8 mouse cellular contexts compared by ENCODE assay signal in the genomic region with DNA sequence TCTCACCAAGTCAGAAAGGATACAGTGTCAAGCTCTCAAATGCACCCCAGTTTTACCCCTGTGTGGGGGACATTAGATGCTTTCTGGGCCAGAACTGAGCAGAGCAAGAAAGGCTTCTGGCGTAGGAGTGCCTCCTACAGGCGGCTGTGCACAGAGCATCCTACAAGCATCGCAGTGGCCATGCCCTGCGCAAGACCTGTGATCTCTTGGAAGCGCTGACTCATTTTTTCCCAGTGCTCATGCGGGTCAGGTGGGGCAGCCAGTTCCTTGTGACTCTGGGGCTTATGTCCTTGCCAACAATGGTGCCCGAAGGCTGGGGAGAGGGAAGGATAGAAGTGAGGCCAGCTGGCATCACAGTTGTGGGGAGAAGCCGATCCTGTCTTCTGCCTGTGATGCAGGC. TPM values are rescaled to one million over a fixed set of nuclear protein-coding genes. Genes with fewer than 3 reads are reported as not detected.
DNase-seq lines count a peak whose midpoint lies in the region; ATAC-seq and TF ChIP-seq lines count a peak whose summit lies in the region.
"Had no signal": no experiment of that assay in that cellular context is flagged by ENCODE, and none has a peak within 500 bp of the region (broad histone marks: within the 10 kb centered on the region; RNA-seq: fewer than 3 reads in every experiment).

No protein-coding gene starts in this region.

- no peak for TF ChIP-seq POLR2A in CH12.LX (IDR thresholded peaks at IDR 0.05; ENCODE audit: low read depth, low read length)

- H3K9me3 ChIP-seq in CH12.LX (replicated peaks; ENCODE audit: low read length), result no peaks in the 10 kb centered on the region
- H3K9me3 ChIP-seq: megakaryocyte, embryonic 14.5 days had no signal

- TF ChIP-seq RAD21 in CH12.LX (IDR thresholded peaks at IDR 0.05; ENCODE audit: low read depth, low read length), result peak; percentile 85

- H3K79me2 ChIP-seq in CH12.LX (replicated peaks; ENCODE audit: control insufficient read depth, extremely low read depth, insufficient read depth, poor library complexity, severe bottlenecking), result no peaks in the 10 kb centered on the region

- peak; percentile 59; the same call in 1 of the 2 replicates for ATAC-seq in common myeloid progenitor, adult 5-6 weeks (replicated peaks; ENCODE audit: low read depth, poor library complexity, severe bottlenecking)

- H3K4me3 ChIP-seq in CH12.LX (replicated peaks in 1 of 3; ENCODE audit: low read depth in 2 of 3, low read length in 2 of 3, poor library complexity in 1 of 3), result no peak overlapping the region
- H3K4me3 ChIP-seq: megakaryocyte, embryonic 14.5 days had no signal

- H3K27me3 ChIP-seq in CH12.LX (replicated peaks), result no peaks in the 10 kb centered on the region

- TF ChIP-seq EP300 in CH12.LX (IDR thresholded peaks at IDR 0.05; ENCODE audit: low read length), result 0 out of 2 replicates have a peak, but pooled peaks have one; percentile 15

- H3K9ac ChIP-seq in CH12.LX (ENCODE audit: insufficient read depth, low read depth), result no peak overlapping the region

- peak; percentile 50 for DNase-seq in left cerebral cortex, postnatal 4 days
- DNase-seq in left cerebral cortex, adult 8-10 months (ENCODE audit: low spot score in 2 of 2), result no peak
- DNase-seq in CH12.LX (ENCODE audit: extremely low read depth), result peak; percentile 86
- peak; percentile 80 to 89 for DNase-seq in adrenal gland, adult (ENCODE audit: inconsistent age in 2 of 2, low spot score in 1 of 2)
- peak; percentile 24 for DNase-seq in lung, postnatal 25 days (ENCODE audit: low spot score)
- no peak for DNase-seq in frontal cortex, postnatal 14 days (ENCODE audit: low spot score in 2 of 2)

- H3K4me1 ChIP-seq in CH12.LX (ENCODE audit: control insufficient read depth in 1 of 2, insufficient read depth in 2 of 2), result peaks cover 0 to 13% of the 10 kb centered on the region in 2 experiments; a peak in 2 of 4 replicates

- H3K36me3 ChIP-seq in CH12.LX (replicated peaks in 1 of 2; ENCODE audit: control insufficient read depth in 1 of 2, insufficient read depth in 1 of 2, low read length in 1 of 2), result no peaks in the 10 kb centered on the region

- dilution Hi-C loops in CH12.LX (cut with MboI; ENCODE audit: extremely low pct_ligation_motif_present, extremely low pct_unique_long_range_greater_than_20kb, low sequenced_read_pairs), result no loop called here

- in situ Hi-C loops in CH12.LX (cut with MboI; ENCODE audit: low pct_ligation_motif_present, low pct_unique_long_range_greater_than_20kb, low sequenced_read_pairs), result no loop called here

- no peak overlapping the region for H3K4me2 ChIP-seq in CH12.LX (ENCODE audit: insufficient read depth, low read depth, poor library complexity, severe bottlenecking)

- H3K27ac ChIP-seq in CH12.LX (ENCODE audit: insufficient read depth, low read depth), result no peak overlapping the region

- TF ChIP-seq CTCF in CH12.LX (conservative IDR thresholded peaks at IDR 0.05 in 1 of 2, IDR thresholded peaks at IDR 0.05 in 1 of 2; ENCODE audit: low read depth in 2 of 2, low read length in 2 of 2), result peak; percentile 72 to 90

- intact Hi-C loops in left cerebral cortex, postnatal 4 days (cut with DNase I), result loop anchor here (5.0 to 10.0 kb wide), 3 partner anchors 138 to 1249 kb away; no protein-coding TSS in a partner anchor

TF ChIP-seq in CH12.LX, 34 proteins besides CTCF, POLR2A, EP300 and RAD21:
- TF ChIP-seq USF1 (IDR thresholded peaks at IDR 0.05; ENCODE audit: low read depth, low read length) (no peak; the same call in 1 of the 2 replicates), NRF1 (IDR thresholded peaks at IDR 0.05; ENCODE audit: low read depth, low read length) (peak; percentile 67), MXI1 (IDR thresholded peaks at IDR 0.05; ENCODE audit: low read depth, low read length) (no peak), IRF4 (IDR thresholded peaks at IDR 0.05; ENCODE audit: low read depth, low read length) (0 out of 2 replicates have a peak, but pooled peaks have one; percentile 6), JUN (IDR thresholded peaks at IDR 0.05; ENCODE audit: insufficient read depth, low read depth, low read length) (peak; percentile 61), HCFC1 (IDR thresholded peaks at IDR 0.05; ENCODE audit: low read depth, low read length) (no peak), CHD1 (IDR thresholded peaks at IDR 0.05; ENCODE audit: low read depth, low read length) (no peak), ZMIZ1 (IDR thresholded peaks at IDR 0.05; ENCODE audit: low read depth, low read length) (no peak), JUND (conservative IDR thresholded peaks at IDR 0.05; ENCODE audit: low read depth, low read length) (peak; percentile 85), POLR2AphosphoS2 (IDR thresholded peaks at IDR 0.05; ENCODE audit: low read depth, low read length) (no peak), MAX (IDR thresholded peaks at IDR 0.05; ENCODE audit: low read length) (no peak), RCOR1 (conservative IDR thresholded peaks at IDR 0.05; ENCODE audit: low read depth, low read length) (no peak), MAZ (IDR thresholded peaks at IDR 0.05; ENCODE audit: low read depth, low read length) (no peak), KAT2A (IDR thresholded peaks at IDR 0.05; ENCODE audit: insufficient replicate concordance, low read length) (no peak), CHD2 (IDR thresholded peaks at IDR 0.05; ENCODE audit: low read length) (no peak), BHLHE40 (IDR thresholded peaks at IDR 0.05; ENCODE audit: low read depth, low read length) (peak; percentile 80), SMC3 (IDR thresholded peaks at IDR 0.05; ENCODE audit: low read depth, low read length) (peak; percentile 67), GABPA (IDR thresholded peaks at IDR 0.05; ENCODE audit: insufficient replicate concordance, low read depth, low read length) (no peak), NELFE (IDR thresholded peaks at IDR 0.05; ENCODE audit: low read depth, low read length) (no peak)

RNA-seq across cellular contexts. Expression of gene Rapgef4, which starts 54.6 kb away (rescaled TPM):
- total RNA-seq in left cerebral cortex, postnatal 4 days (2021), result 10 to 100 TPM; 85.4 to 88.9 TPM
- 100 to 1,000 TPM; 457 to 612 (median 529) TPM for total RNA-seq in left cerebral cortex, adult 8-10 months (2022)
- 0.13 TPM in 1 of 2 replicates, not detected in the other for total RNA-seq in CH12.LX (2012; rRNA removed)
- 0.05 and 0.12 TPM in 2 replicates for total RNA-seq in CH12.LX (2014; rRNA removed)
- 0.11 TPM in 1 of 2 replicates, not detected in the other for polyA plus RNA-seq in CH12.LX (2012; ENCODE audit: insufficient read length, low read depth)
- 0.34 and 0.64 TPM in 2 replicates for total RNA-seq in common myeloid progenitor, adult 5-6 weeks (2017)

Comparison
In these comparisons a context has a peak if more than half of its experiments do, and no peak if none do; other contexts are left out.
1. DNase-seq: peak in left cerebral cortex, postnatal 4 days (single experiment), CH12.LX (single experiment), adrenal gland, adult (2 of 2) and lung, postnatal 25 days (single experiment); none in left cerebral cortex, adult 8-10 months (0 of 2) and frontal cortex, postnatal 14 days (0 of 2).
2. RNA of gene Rapgef4, which starts 54.6 kb away (total RNA-seq): 457 to 612 TPM in left cerebral cortex, adult 8-10 months and 85.4 to 88.9 TPM in left cerebral cortex, postnatal 4 days; 0.34 to 0.64 TPM in common myeloid progenitor, adult 5-6 weeks and 0.05 to 0.13 TPM in CH12.LX; every median in the first group is over 10 times any median in the second.